Mouse (Mus musculus): Measurements from ENCODE around the gene Akna.

GRCm38 (mm10) chr4:63409317-63409907, 6.3 kb upstream of the Akna start:
- no peak for TF ChIP-seq POLR2A (IDR thresholded peaks at IDR 0.05; ENCODE audit: control insufficient read depth, low read depth, low read length)
- TF ChIP-seq CTCF (IDR thresholded peaks at IDR 0.05; ENCODE audit: control insufficient read depth, insufficient read depth, insufficient replicate concordance, low read depth, low read length): no peak
